Mouse (Mus musculus) activated CD4-positive, CD25-positive, alpha-beta regulatory T cell (primary cell): ENCODE data around the gene Pfdn2. TPM values are rescaled to one million over a fixed set of nuclear protein-coding genes. Genes with fewer than 3 reads are reported as not detected.

Source experiments
- polyA plus RNA-seq, 2 experiments: library from polyadenylated mRNA; unstranded; fragments of 100-300 nt; shearing (Covaris generic); gene quantifications; one replicate each; pipeline ENCODE4 v1.2.1; 2017

Gene Pfdn2
- 10 to 100 TPM; 65.0 to 93.5 TPM for polyA plus RNA-seq

GRCm38 (mm10) chr1:171345225-171346094, at the start of gene Pfdn2, which contains the start of gene Nit1:
TSS of gene Pfdn2 (plus strand) at chr1:171345670.
TSS of gene Nit1 (minus strand) at chr1:171345646.

GRCm38 (mm10) chr1:171328839-171329432, 16.5 kb upstream of the Pfdn2 start, which contains the start of gene Dedd:
TSS of gene Dedd (plus strand) at chr1:171329145.

GRCm38 (mm10) chr1:171360656-171361055, 15.2 kb downstream of the Pfdn2 start, which contains the start of gene Klhdc9:
TSS of gene Klhdc9 (minus strand) at chr1:171360798.

GRCm38 (mm10) chr1:171369845-171370556, 24.5 kb downstream of the Pfdn2 start, which contains the start of gene Nectin4:
TSS of gene Nectin4 (plus strand) at chr1:171370099.

GRCm38 (mm10) chr1:171388376-171389102, 43.1 kb downstream of the Pfdn2 start, which contains the start of gene Arhgap30:
TSS of gene Arhgap30 (plus strand) at chr1:171388954.

Other genes with a start within 250 kb of the Pfdn2 start
- under 1 TPM; 0.44 to 0.68 TPM for gene Cfap126, start 231.8 kb upstream of the Pfdn2 start, polyA plus RNA-seq
- 100 to 1,000 TPM; 158 to 161 TPM for gene Sdhc, start 195.1 kb upstream of the Pfdn2 start, polyA plus RNA-seq
- gene Mpz, start 195.0 kb upstream of the Pfdn2 start, polyA plus RNA-seq = under 1 TPM in 1 of 2 experiments, not detected in 1; 0.14 TPM
- not detected for gene Pcp4l1, start 149.4 kb upstream of the Pfdn2 start, polyA plus RNA-seq
- gene Nr1i3, start 131.7 kb upstream of the Pfdn2 start, polyA plus RNA-seq = under 1 TPM; 0.27 to 0.52 TPM
- gene Tomm40l, start 123.2 kb upstream of the Pfdn2 start, polyA plus RNA-seq = 10 to 100 TPM; 23.6 to 25.1 TPM
- gene Apoa2, start 120.6 kb upstream of the Pfdn2 start, polyA plus RNA-seq = under 1 TPM in 1 of 2 experiments, not detected in 1; 0.62 TPM
- gene Fcer1g, start 111.3 kb upstream of the Pfdn2 start, polyA plus RNA-seq = 10 to 100 TPM in 1 of 2 experiments, 1 to 10 TPM in 1; 5.3 to 42.6 TPM
- under 1 TPM in 1 of 2 experiments, not detected in 1; 0.38 TPM for gene Adamts4, start 95.2 kb upstream of the Pfdn2 start, polyA plus RNA-seq
- 100 to 1,000 TPM; 200 to 203 TPM for gene Ndufs2, start 94.3 kb upstream of the Pfdn2 start, polyA plus RNA-seq
- 10 to 100 TPM; 22.5 to 36.5 TPM for gene B4galt3, start 75.3 kb upstream of the Pfdn2 start, polyA plus RNA-seq
- gene Ppox, start 64.5 kb upstream of the Pfdn2 start, polyA plus RNA-seq = 10 to 100 TPM; 45.2 to 55.2 TPM
- 10 to 100 TPM; 40.8 to 46.2 TPM for gene Usp21, start 57.7 kb upstream of the Pfdn2 start, polyA plus RNA-seq
- 10 to 100 TPM; 76.4 to 80.7 TPM for gene Ufc1, start 50.6 kb upstream of the Pfdn2 start, polyA plus RNA-seq
- 10 to 100 TPM; 40.2 to 44.0 TPM for gene Dedd, start 16.5 kb upstream of the Pfdn2 start, polyA plus RNA-seq
- 10 to 100 TPM; 36.3 to 41.8 TPM for gene Nit1, start within 50 bp of the Pfdn2 start, polyA plus RNA-seq
- under 1 TPM in 1 of 2 experiments, not detected in 1; 0.58 TPM for gene Klhdc9, start 15.1 kb downstream of the Pfdn2 start, polyA plus RNA-seq
- under 1 TPM; 0.08 to 0.23 TPM for gene Nectin4, start 24.4 kb downstream of the Pfdn2 start, polyA plus RNA-seq
- gene Arhgap30, start 43.3 kb downstream of the Pfdn2 start, polyA plus RNA-seq = 100 to 1,000 TPM; 122 to 173 TPM
- gene Usf1, start 65.6 kb downstream of the Pfdn2 start, polyA plus RNA-seq = 10 to 100 TPM; 63.4 to 64.5 TPM
- gene Tstd1, start 73.2 kb downstream of the Pfdn2 start, polyA plus RNA-seq = 1 to 10 TPM; 2.0 to 4.2 TPM
- under 1 TPM; 0.24 to 0.96 TPM for gene F11r, start 91.9 kb downstream of the Pfdn2 start, polyA plus RNA-seq
- gene Alyref2, start 157.8 kb downstream of the Pfdn2 start, polyA plus RNA-seq = 10 to 100 TPM; 10.7 to 12.7 TPM
- gene Itln1, start 189.6 kb downstream of the Pfdn2 start, polyA plus RNA-seq = not detected
- gene Cd244a, start 213.5 kb downstream of the Pfdn2 start, polyA plus RNA-seq = under 1 TPM; 0.66 to 0.70 TPM